In genomic region chr16:29943963-29944860, GRCm38 (mm10) we compare ENCODE assay signal across 9 mouse cellular contexts.
DNase-seq lines count a peak whose midpoint lies in the region; ATAC-seq and TF ChIP-seq lines count a peak whose summit lies in the region.
"Had no signal": no experiment of that assay in that cellular context is flagged by ENCODE, and none has a peak within 500 bp of the region (broad histone marks: within the 10 kb centered on the region; RNA-seq: fewer than 3 reads in every experiment).

No protein-coding gene starts in this region.

- no peak overlapping the region for H3K9ac ChIP-seq in kidney, embryonic 14.5 days (ENCODE audit: low read depth, low read length)
- no peak overlapping the region for H3K9ac ChIP-seq in heart, embryonic 12.5 days
- H3K9ac ChIP-seq in liver, embryonic 16.5 days (ENCODE audit: low read depth, low read length): no peak overlapping the region

- H3K27me3 ChIP-seq in kidney, embryonic 14.5 days (ENCODE audit: control insufficient read depth, insufficient read depth, low read length): no peaks in the 10 kb centered on the region; the same call in 1 of the 2 replicates
- no peaks in the 10 kb centered on the region for H3K27me3 ChIP-seq in heart, embryonic 12.5 days (replicated peaks)
- no peaks in the 10 kb centered on the region for H3K27me3 ChIP-seq in liver, embryonic 16.5 days (ENCODE audit: control insufficient read depth, insufficient read depth, low read depth, low read length)

- H3K4me3 ChIP-seq in kidney, embryonic 14.5 days (ENCODE audit: low read length): no peak overlapping the region
- H3K4me3 ChIP-seq in heart, embryonic 12.5 days: no peak overlapping the region
- no peak overlapping the region for H3K4me3 ChIP-seq in liver, embryonic 16.5 days (ENCODE audit: low read depth, low read length)

- DNase-seq in kidney, adult 18-20 months: peak; percentile 55
- DNase-seq in brain, embryonic 14.5 days (ENCODE audit: low read depth): peak; percentile 52
- DNase-seq in testis, postnatal 10 days (ENCODE audit: low spot score): peak; percentile 52
- DNase-seq in frontal cortex, postnatal 14 days (ENCODE audit: low spot score in 2 of 2): no peak
- DNase-seq in thymus, postnatal 0 days (ENCODE audit: low spot score): no peak

- H3K36me3 ChIP-seq in kidney, embryonic 14.5 days (ENCODE audit: control insufficient read depth, insufficient read depth, low read length): no peaks in the 10 kb centered on the region
- H3K36me3 ChIP-seq in heart, embryonic 12.5 days: no peaks in the 10 kb centered on the region
- H3K36me3 ChIP-seq in liver, embryonic 16.5 days (ENCODE audit: control insufficient read depth, insufficient read depth): no peaks in the 10 kb centered on the region
- H3K36me3 ChIP-seq: G1E had no signal

- peaks cover 24% of the 10 kb centered on the region; the same call in 1 of the 2 replicates for H3K4me1 ChIP-seq in kidney, embryonic 14.5 days (ENCODE audit: control insufficient read depth, insufficient read depth, low read length)
- peaks cover 50% of the 10 kb centered on the region for H3K4me1 ChIP-seq in heart, embryonic 12.5 days (replicated peaks)
- H3K4me1 ChIP-seq in liver, embryonic 16.5 days (ENCODE audit: control insufficient read depth, low read depth, low read length): peaks cover 7% of the 10 kb centered on the region

- ATAC-seq in kidney, embryonic 14.5 days (ENCODE audit: low FRiP score, low TSS enrichment): no peak
- no peak for ATAC-seq in heart, embryonic 12.5 days (ENCODE audit: insufficient number of reproducible peaks, low FRiP score)
- peak; percentile 84 for ATAC-seq in liver, embryonic 16.5 days (ENCODE audit: low read depth)

- no peak overlapping the region for H3K27ac ChIP-seq in kidney, embryonic 14.5 days (ENCODE audit: low read depth, low read length)
- 0 out of 2 replicates have a peak overlapping the region, but pooled peaks have one; percentile 95 for H3K27ac ChIP-seq in heart, embryonic 12.5 days (ENCODE audit: poor library complexity, severe bottlenecking)
- peak overlapping the region; percentile 24 for H3K27ac ChIP-seq in liver, embryonic 16.5 days (ENCODE audit: low read length)

- WGBS in kidney, embryonic 14.5 days: 75% methylated on average over 10 of the region's 10 CpGs
- 76% methylated on average over 10 of the region's 10 CpGs for WGBS in heart, embryonic 12.5 days
- 61% methylated on average over 10 of the region's 10 CpGs for WGBS in liver, embryonic 16.5 days (ENCODE audit: insufficient replicate concordance)

- no peak for TF ChIP-seq CTCF in brain, embryonic 14.5 days (IDR thresholded peaks at IDR 0.05; ENCODE audit: borderline replicate concordance, extremely low read depth, insufficient read depth, insufficient read length)

- no peak overlapping the region for H3K4me2 ChIP-seq in kidney, embryonic 14.5 days (replicated peaks; ENCODE audit: low read depth, low read length)
- no peak overlapping the region for H3K4me2 ChIP-seq in heart, embryonic 12.5 days
- H3K4me2 ChIP-seq in liver, embryonic 16.5 days (ENCODE audit: low read depth, low read length): no peak overlapping the region

- TF ChIP-seq POLR2A in brain, embryonic 14.5 days (IDR thresholded peaks at IDR 0.05; ENCODE audit: borderline replicate concordance, extremely low read depth, insufficient read depth, insufficient read length, poor library complexity, severe bottlenecking): no peak

- no peaks in the 10 kb centered on the region for H3K9me3 ChIP-seq in kidney, embryonic 14.5 days (ENCODE audit: control insufficient read depth, low read length)
- H3K9me3 ChIP-seq in heart, embryonic 12.5 days (replicated peaks): no peaks in the 10 kb centered on the region
- no peaks in the 10 kb centered on the region for H3K9me3 ChIP-seq in liver, embryonic 16.5 days (replicated peaks; ENCODE audit: control insufficient read depth, low read length)
- H3K9me3 ChIP-seq: G1E had no signal

Comparison
In these comparisons a context has a peak if more than half of its experiments do, and no peak if none do; other contexts are left out.
1. DNase-seq: peak in kidney, adult 18-20 months (single experiment), brain, embryonic 14.5 days (single experiment) and testis, postnatal 10 days (single experiment); none in frontal cortex, postnatal 14 days (0 of 2) and thymus, postnatal 0 days (single experiment).